Mouse (Mus musculus) stomach, embryonic 15.5 days (tissue): Measurements from ENCODE around the gene Parva. TPM values are rescaled to one million over a fixed set of nuclear protein-coding genes. Genes with fewer than 3 reads are reported as not detected.

Experiments
- ATAC-seq: fragments of 200-750 bp; cut with Nextera tagmentation; 2 replicates; pipeline ENCODE4 v1.8.0; 2017; ENCODE audit warnings: low read depth, moderate number of reproducible peaks, moderate TSS enrichment; ENCODE audit not compliant: insufficient read depth, low FRiP score
- H3K27ac ChIP-seq: fragments of 300-500 bp; sonication (generic); 2 replicates; pipeline ENCODE4 v1.5.1; 2015; ENCODE audit warnings: mild to moderate bottlenecking, inconsistent platforms
- H3K27me3 ChIP-seq: fragments of 300-500 bp; sonication (generic); replicated peaks from 2 replicates; pipeline ENCODE4 v1.6.1; 2015; ENCODE audit warnings: inconsistent platforms
- H3K36me3 ChIP-seq: fragments of 300-500 bp; sonication (generic); 2 replicates; pipeline ENCODE4 v1.6.1; 2015; ENCODE audit warnings: inconsistent platforms
- H3K4me1 ChIP-seq: fragments of 300-500 bp; sonication (generic); 2 replicates; pipeline ENCODE4 v1.6.1; 2015; ENCODE audit warnings: inconsistent platforms
- H3K4me2 ChIP-seq: fragments of 300-500 bp; sonication (generic); 2 replicates; pipeline ENCODE4 v1.6.1; 2015; ENCODE audit warnings: mild to moderate bottlenecking, inconsistent platforms
- H3K4me3 ChIP-seq: fragments of 300-500 bp; sonication (generic); replicated peaks from 2 replicates; pipeline ENCODE4 v1.5.1; 2015; ENCODE audit warnings: inconsistent platforms
- H3K9ac ChIP-seq: fragments of 300-500 bp; sonication (generic); 2 replicates; pipeline ENCODE4 v1.6.1; 2015; ENCODE audit warnings: inconsistent platforms
- H3K9me3 ChIP-seq: fragments of 300-500 bp; sonication (generic); 2 replicates; pipeline ENCODE4 v1.6.1; 2016; ENCODE audit warnings: inconsistent platforms
- WGBS: fragments of 180-500 bp; shearing (Covaris S2); methylation state at CpG from one replicate; pipeline ENCODE4 v1.1.7; 2015; 5-methylcytosine and 5-hydroxymethylcytosine counted together
- polyA plus RNA-seq: library from polyadenylated mRNA; unstranded; fragments of >200 nt; fragmentation: Nextera tagmentation; extraction: Ambion mirVana; gene quantifications from 2 replicates; pipeline ENCODE4 v1.2.1, GENCODE M21; 2015

Parva gene
- polyA plus RNA-seq, 1 experiment from 2014 or later = 101 TPM

DNA sequence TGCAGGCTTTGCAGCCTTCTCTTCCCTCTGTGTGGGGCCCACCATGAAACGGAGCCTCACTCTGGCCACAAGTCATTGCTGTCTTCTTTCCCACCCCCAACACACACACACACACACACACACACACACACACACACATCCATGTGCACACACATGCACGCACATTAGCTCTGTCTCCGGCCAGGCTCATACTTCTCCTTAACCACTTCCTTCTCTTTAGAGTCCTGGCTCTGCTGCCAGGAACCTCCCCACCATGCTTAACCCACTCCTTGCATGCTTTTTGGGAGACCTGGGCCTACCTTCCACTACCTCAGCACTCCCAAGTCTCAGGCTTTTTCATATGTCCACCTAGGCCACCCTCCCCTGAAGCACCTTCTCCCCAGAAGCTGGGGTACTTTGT is 76.6 kb downstream of the Parva start:
- peak overlapping the region; percentile 96 for H3K27ac ChIP-seq
- H3K9me3 ChIP-seq = no peaks in the 10 kb centered on the region
- WGBS = 40% methylated on average over 3 of the region's 3 CpGs
- no peak for ATAC-seq
- no peak overlapping the region for H3K4me2 ChIP-seq
- H3K4me3 ChIP-seq = no peak overlapping the region
- H3K27me3 ChIP-seq = no peaks in the 10 kb centered on the region
- H3K9ac ChIP-seq = no peak overlapping the region
- H3K36me3 ChIP-seq = no peaks in the 10 kb centered on the region
- H3K4me1 ChIP-seq = peaks cover 49% of the 10 kb centered on the region

DNA sequence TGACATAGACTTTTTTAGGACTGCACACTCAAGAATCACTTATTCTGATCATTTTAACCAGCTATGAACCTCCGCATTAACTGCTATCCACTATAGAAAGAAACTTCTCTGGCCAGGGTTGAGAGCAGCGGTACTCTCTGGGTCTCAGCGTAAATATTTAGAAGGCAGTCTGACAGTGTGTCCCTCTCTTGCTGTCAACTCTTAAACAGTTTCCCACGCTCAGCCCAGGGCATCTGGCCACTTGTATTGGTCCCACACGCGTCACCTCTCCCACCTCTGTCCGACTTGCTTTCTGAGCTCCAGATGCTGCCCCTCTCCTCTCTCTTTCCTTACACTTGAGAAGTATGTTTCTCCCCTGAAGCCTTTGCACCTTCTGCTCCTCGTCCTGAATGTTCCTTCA is 81.8 kb downstream of the Parva start:
- Histone ChIP-seq H3K4me1 (peaks cover 38% of the 10 kb centered on the region), H3K27ac (peak overlapping the region; percentile 23; the same call in 1 of the 2 replicates), H3K4me2 (no peak overlapping the region), H3K9ac (no peak overlapping the region), H3K4me3 (no peak overlapping the region), H3K9me3 (no peaks in the 10 kb centered on the region), H3K27me3 (no peaks in the 10 kb centered on the region), H3K36me3 (no peaks in the 10 kb centered on the region)
- no peak for ATAC-seq
- 42% methylated on average over 8 of the region's 8 CpGs for WGBS

DNA sequence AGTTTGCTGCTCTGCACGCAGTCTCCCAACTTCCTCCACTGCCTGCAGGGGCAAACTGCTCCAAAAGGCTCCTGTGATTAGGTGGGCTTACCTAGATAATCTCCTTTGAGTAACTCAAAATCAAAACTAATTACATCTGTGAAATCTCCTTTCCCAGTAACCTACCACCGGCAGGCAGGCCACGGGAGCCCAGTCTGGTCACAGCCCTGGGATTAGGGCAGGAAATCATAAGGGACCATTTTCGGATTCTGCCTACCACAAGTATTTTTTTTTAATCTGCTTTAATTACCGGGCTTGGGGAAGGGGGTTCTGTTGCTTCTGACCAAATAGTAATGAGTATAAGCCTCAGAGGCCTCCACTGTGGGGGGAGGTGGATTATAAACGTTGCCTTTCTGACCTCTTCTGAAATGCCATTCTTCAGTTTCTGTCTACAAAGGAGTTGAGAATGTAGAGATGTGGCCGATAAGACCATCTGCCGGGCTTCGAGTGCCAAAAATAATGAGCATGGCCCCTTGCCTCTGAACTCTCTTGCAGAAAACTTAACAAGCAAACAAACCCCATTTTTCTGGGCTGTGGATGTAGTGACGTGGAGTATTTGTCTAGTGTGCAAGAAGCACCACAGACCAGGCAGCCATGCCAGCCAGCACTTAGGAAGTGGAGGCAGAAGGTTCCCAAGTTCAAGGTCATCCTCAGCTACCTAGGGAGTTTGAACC is 83.2 kb downstream of the Parva start:
- peak overlapping the region; percentile 52; the same call in 1 of the 2 replicates for H3K27ac ChIP-seq
- H3K4me2 ChIP-seq = no peak overlapping the region
- 34% methylated on average over 10 of the region's 10 CpGs for WGBS
- no peaks in the 10 kb centered on the region for H3K36me3 ChIP-seq
- H3K27me3 ChIP-seq = no peaks in the 10 kb centered on the region
- no peak overlapping the region for H3K9ac ChIP-seq
- no peaks in the 10 kb centered on the region for H3K9me3 ChIP-seq
- H3K4me1 ChIP-seq = peaks cover 38% of the 10 kb centered on the region
- ATAC-seq = no peak
- no peak overlapping the region for H3K4me3 ChIP-seq

DNA sequence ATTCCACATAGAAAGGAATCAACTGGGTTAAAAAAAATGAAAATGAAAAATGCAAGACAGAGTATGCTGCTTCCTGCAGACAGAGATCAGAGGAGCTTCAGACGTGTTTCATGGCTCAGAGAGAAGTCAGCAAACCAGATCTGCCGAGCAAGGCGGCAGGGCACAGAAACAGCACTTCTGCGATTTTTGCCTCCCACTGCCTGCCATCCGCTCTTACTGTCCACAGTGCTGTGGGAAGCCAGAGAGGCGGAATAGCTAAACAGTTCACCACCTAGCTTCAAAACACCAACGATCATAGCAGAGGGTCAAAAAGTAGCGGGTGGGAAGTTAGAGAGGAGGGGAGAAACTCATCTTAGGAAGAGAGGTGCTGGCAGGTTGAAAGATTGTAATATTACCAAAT is 84.0 kb downstream of the Parva start:
- no peak for ATAC-seq
- Histone ChIP-seq H3K27me3 (no peaks in the 10 kb centered on the region), H3K9me3 (no peaks in the 10 kb centered on the region), H3K9ac (no peak overlapping the region), H3K27ac (peak overlapping the region; percentile 52; the same call in 1 of the 2 replicates), H3K36me3 (no peaks in the 10 kb centered on the region), H3K4me2 (no peak overlapping the region), H3K4me3 (no peak overlapping the region), H3K4me1 (peaks cover 38% of the 10 kb centered on the region)
- whole genome bisulfite sequencing = 54% methylated on average over 8 of the region's 8 CpGs

DNA sequence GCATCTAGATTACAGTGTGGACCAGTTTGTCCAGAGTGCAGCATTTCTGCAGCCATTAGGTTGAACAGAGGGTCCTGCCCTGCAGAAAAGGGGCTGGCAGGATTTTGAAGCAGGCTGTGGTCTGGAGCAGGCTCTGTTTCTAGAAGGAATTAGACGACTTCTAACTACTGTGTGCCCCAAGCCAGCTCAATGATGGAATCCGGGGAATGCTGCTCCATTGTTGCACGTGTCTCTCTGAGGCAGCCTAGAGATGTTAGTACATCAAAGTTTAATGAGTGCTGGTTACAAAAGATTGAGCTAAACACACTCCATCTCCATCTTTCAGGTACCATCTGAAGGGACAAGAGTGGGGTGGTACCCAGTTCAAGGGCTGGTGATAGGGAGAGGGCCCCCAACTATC is 85.0 kb downstream of the Parva start:
- H3K4me1 ChIP-seq = peaks cover 35% of the 10 kb centered on the region
- H3K4me2 ChIP-seq = no peak overlapping the region
- no peak overlapping the region; the same call in 1 of the 2 replicates for H3K27ac ChIP-seq
- H3K27me3 ChIP-seq = no peaks in the 10 kb centered on the region
- no peak overlapping the region for H3K9ac ChIP-seq
- ATAC-seq = no peak
- no peaks in the 10 kb centered on the region for H3K36me3 ChIP-seq
- no peaks in the 10 kb centered on the region for H3K9me3 ChIP-seq
- WGBS = 37% methylated on average over 3 of the region's 3 CpGs
- H3K4me3 ChIP-seq = no peak overlapping the region

DNA sequence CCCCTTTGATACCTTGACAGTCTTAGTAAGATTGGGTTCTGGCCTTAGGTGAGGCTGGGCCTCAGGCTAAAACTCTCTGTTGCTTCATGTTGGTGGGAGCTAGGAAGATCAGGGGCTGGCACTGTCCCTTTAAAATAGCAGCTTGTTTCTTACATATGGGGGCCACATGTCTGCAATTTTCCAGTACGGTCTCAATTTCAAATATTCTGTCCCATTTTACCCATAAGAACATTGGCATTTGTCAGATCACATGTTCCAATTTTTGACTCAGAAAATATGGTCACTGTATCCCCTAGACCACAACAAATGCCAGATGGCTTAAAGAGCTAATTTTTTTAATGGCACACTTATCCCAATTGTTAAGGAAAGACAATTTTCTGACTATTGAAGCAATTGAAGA is 85.6 kb downstream of the Parva start:
- H3K36me3 ChIP-seq = no peaks in the 10 kb centered on the region
- WGBS = 75% methylated on average over 1 of the region's 1 CpGs
- H3K9me3 ChIP-seq = no peaks in the 10 kb centered on the region
- peaks cover 32% of the 10 kb centered on the region for H3K4me1 ChIP-seq
- no peak overlapping the region for H3K4me3 ChIP-seq
- H3K27ac ChIP-seq = no peak overlapping the region
- no peak for ATAC-seq
- no peak overlapping the region for H3K9ac ChIP-seq
- no peak overlapping the region for H3K4me2 ChIP-seq
- no peaks in the 10 kb centered on the region for H3K27me3 ChIP-seq

DNA sequence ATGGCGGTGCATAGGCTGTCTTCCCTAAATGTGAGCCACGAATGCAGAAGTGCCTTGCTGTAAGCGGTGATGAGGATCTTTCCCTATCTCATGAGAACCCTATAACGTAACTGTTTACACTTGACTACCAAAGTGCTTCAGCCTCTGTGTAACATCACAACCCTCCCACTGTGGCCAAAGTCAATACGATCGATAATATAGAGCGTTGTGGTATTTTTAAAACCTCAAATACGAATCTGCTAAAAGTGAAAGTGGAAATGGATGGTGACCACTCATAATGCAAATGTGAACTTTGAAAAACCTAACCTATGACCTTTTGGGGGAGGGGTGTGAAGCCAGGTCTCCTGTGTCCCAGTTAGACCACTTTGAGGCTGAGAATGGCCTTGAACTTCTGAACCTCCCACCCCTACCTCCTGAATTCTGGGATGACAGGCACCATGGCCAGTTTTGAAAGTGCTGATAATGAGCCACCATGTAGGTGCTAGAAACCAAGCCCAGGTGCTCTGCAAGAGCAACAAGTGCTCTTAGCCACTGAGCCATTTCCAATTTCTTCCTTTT is 87.4 kb downstream of the Parva start:
- no peak for ATAC-seq
- H3K9me3 ChIP-seq = no peaks in the 10 kb centered on the region
- H3K4me2 ChIP-seq = no peak overlapping the region
- H3K27ac ChIP-seq = no peak overlapping the region
- no peaks in the 10 kb centered on the region for H3K36me3 ChIP-seq
- H3K4me1 ChIP-seq = peaks cover 26% of the 10 kb centered on the region; the same call in 1 of the 2 replicates
- H3K27me3 ChIP-seq = no peaks in the 10 kb centered on the region
- WGBS = 78% methylated on average over 8 of the region's 8 CpGs
- no peak overlapping the region for H3K4me3 ChIP-seq
- H3K9ac ChIP-seq = no peak overlapping the region

DNA sequence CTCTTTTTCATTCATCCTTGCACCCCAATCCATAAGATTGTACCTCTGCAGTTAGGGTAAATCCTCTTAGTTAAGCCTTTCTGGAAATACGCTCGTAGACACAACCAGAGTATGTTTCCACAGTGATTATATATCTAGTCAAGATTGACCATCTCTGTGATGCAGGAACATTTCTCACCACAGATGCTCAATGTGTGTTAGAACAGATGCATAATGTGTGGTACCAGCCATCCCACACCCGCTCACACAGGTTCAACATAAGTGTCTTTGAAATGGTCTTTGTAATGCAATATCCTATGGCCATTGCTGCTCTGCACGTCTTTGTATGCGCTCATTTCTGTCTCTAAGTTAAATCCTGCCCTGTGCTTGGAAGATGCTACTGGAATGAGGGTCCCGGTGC is 98.2 kb downstream of the Parva start:
- peaks cover 19% of the 10 kb centered on the region for H3K4me1 ChIP-seq
- no peak overlapping the region for H3K4me3 ChIP-seq
- no peaks in the 10 kb centered on the region for H3K9me3 ChIP-seq
- no peak for ATAC-seq
- 92% methylated on average over 6 of the region's 6 CpGs for WGBS
- no peaks in the 10 kb centered on the region for H3K27me3 ChIP-seq
- no peak overlapping the region for H3K27ac ChIP-seq
- H3K4me2 ChIP-seq = no peak overlapping the region
- H3K9ac ChIP-seq = no peak overlapping the region
- H3K36me3 ChIP-seq = no peaks in the 10 kb centered on the region

DNA sequence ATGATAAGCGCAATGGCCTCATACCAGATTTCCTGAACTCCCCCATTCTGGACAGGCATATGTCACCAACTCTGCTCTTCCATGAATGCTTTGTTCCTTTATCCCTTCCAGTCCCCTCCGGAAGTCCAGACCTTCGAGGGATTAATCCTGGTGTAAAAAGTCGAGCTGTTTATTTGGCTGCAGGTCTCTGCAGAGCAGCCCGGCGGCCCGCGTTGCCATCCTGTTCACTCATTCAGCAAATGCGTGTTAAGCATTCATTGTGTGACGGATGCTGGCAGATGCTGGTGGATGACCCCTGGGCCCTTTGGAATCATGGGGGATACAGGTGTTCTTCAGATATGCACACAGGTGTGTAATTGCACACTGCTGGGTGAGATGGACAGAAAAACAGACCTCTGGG is 98.9 kb downstream of the Parva start:
- H3K4me3 ChIP-seq = no peak overlapping the region
- H3K4me1 ChIP-seq = peaks cover 21% of the 10 kb centered on the region
- H3K4me2 ChIP-seq = no peak overlapping the region
- H3K9ac ChIP-seq = no peak overlapping the region
- no peak for ATAC-seq
- no peaks in the 10 kb centered on the region for H3K36me3 ChIP-seq
- H3K27ac ChIP-seq = no peak overlapping the region
- WGBS = 82% methylated on average over 10 of the region's 10 CpGs
- no peaks in the 10 kb centered on the region for H3K27me3 ChIP-seq
- no peaks in the 10 kb centered on the region for H3K9me3 ChIP-seq

DNA sequence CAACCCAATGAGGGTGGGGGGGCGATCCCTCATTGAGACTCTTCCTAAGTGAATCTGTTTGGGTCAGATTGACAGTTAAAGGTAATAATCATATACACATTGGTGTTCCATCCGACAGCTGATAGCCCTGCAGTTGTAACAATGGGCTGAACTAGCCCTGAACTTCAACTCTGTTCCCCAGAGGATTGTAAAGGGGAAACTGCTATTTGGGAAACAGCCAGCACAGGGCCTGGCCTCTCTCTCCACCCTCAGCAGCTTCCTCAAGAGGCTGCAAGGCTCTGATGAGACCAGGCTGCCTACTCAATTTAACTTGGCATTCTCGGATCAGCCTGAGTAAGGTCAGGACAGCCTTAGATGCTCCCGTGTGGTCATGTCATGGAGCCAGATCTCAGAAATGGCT is 99.9 kb downstream of the Parva start:
- no peak for ATAC-seq
- Histone ChIP-seq H3K27me3 (no peaks in the 10 kb centered on the region), H3K9me3 (no peaks in the 10 kb centered on the region), H3K4me3 (no peak overlapping the region), H3K27ac (no peak overlapping the region), H3K36me3 (no peaks in the 10 kb centered on the region), H3K4me1 (peaks cover 21% of the 10 kb centered on the region), H3K4me2 (no peak overlapping the region), H3K9ac (no peak overlapping the region)
- 57% methylated on average over 4 of the region's 4 CpGs for WGBS

DNA sequence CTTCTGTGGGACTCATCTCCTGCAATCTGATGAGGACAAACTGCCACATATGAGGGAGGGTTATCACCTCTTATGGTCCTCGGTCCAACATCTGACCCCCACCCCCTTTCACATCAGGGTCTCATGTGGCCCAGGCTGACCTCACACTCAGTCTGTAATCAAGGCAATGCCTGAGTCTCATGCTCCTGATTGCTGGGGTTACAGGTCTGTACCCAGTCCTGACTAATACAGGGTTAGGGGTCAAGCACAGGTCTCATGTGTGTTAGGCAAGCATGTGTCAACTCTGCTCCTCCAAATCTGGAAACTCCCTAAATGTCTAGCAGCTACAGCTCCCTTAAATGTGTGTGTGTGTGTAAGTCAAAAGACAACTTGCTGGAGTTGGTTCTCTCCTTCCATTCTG is 100.8 kb downstream of the Parva start:
- no peaks in the 10 kb centered on the region for H3K27me3 ChIP-seq
- H3K9ac ChIP-seq = no peak overlapping the region
- H3K9me3 ChIP-seq = no peaks in the 10 kb centered on the region
- no peak overlapping the region for H3K4me3 ChIP-seq
- 0 out of 2 replicates have a peak, but pooled peaks have one; percentile 40 for ATAC-seq
- no peaks in the 10 kb centered on the region for H3K36me3 ChIP-seq
- no peak overlapping the region for H3K4me2 ChIP-seq
- 88% methylated on average over 1 of the region's 1 CpGs for WGBS
- peak overlapping the region; percentile 65 for H3K27ac ChIP-seq
- peaks cover 21% of the 10 kb centered on the region for H3K4me1 ChIP-seq

DNA sequence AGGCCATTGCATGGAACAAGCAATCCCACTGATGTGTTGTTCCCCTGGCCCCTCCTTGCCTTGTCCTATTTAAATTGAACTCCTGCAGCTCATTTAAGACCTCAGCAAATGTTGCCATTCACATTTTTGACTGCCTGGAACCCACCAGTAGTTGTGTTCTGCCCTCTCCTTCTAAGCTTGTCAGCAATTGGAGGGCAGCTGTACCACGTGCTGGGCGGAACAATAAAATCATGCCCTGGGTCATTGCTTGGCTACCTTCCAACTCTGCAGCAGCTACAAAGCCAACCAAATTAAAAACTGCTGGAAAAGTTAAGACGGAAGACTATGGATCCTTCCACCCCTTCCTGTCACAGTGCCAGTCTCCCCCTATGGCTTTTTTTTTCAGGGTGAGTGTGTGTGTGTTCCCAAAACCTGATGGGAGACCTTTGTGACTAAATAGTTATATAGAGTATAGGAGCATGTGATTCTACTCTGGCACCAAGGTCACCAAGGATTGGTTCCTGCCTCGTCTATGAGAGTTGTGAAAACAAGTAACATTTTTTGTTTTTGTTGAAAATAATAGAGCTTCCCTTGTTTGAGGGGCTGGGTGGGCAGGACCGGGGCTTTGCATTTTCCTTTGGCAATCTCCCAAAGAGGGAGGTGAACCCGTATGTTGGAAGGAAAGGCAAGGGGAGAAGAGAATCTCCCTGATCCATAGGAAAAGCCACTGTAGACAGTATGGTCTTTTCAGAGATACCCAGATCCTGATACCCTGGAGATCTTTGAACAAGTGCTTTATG is 101.5 kb downstream of the Parva start:
- peak overlapping the region; percentile 65 for H3K27ac ChIP-seq
- peaks cover 27% of the 10 kb centered on the region for H3K4me1 ChIP-seq
- no peaks in the 10 kb centered on the region for H3K9me3 ChIP-seq
- H3K36me3 ChIP-seq = no peaks in the 10 kb centered on the region
- no peaks in the 10 kb centered on the region for H3K27me3 ChIP-seq
- WGBS = 40% methylated on average over 6 of the region's 6 CpGs
- H3K4me2 ChIP-seq = no peak overlapping the region
- H3K9ac ChIP-seq = no peak overlapping the region
- no peak overlapping the region for H3K4me3 ChIP-seq
- no peak for ATAC-seq
